Mouse (Mus musculus) embryonic fibroblast, embryonic 13.5 days (primary cell): ENCODE measurements at regions not wholly inside any gene's neighbourhood (a gene's known extent, or its start where the extent isn't known, plus 50 kb on each side); places are given as distances from the start of the nearest gene placed in this dataset.

ENCODE experiments used
- H3K27ac ChIP-seq: 2 replicates; pipeline ENCODE4 v1.5.1; 2012; ENCODE audit warnings: low read length, control low read depth, inconsistent platforms; ENCODE audit not compliant: insufficient read depth
- H3K4me1 ChIP-seq: 2 replicates; pipeline ENCODE4 v1.6.1; 2011; ENCODE audit warnings: low read length; ENCODE audit not compliant: control insufficient read depth, insufficient read depth
- H3K4me3 ChIP-seq: 2 replicates; pipeline ENCODE4 v1.5.1; 2011; ENCODE audit warnings: mild to moderate bottlenecking, control low read depth, low read length; ENCODE audit not compliant: insufficient read depth
- CTCF ChIP-seq: IDR thresholded peaks from 2 replicates; pipeline ENCODE4 v1.5.1; 2011; ENCODE audit warnings: mild to moderate bottlenecking, control low read depth, low read length, moderate library complexity, borderline replicate concordance; ENCODE audit not compliant: insufficient read depth
- POLR2A ChIP-seq: IDR thresholded peaks from 2 replicates; pipeline ENCODE4 v1.6.1; 2011; ENCODE audit warnings: low read depth, mild to moderate bottlenecking, control low read depth, low read length, moderate library complexity

DNA sequence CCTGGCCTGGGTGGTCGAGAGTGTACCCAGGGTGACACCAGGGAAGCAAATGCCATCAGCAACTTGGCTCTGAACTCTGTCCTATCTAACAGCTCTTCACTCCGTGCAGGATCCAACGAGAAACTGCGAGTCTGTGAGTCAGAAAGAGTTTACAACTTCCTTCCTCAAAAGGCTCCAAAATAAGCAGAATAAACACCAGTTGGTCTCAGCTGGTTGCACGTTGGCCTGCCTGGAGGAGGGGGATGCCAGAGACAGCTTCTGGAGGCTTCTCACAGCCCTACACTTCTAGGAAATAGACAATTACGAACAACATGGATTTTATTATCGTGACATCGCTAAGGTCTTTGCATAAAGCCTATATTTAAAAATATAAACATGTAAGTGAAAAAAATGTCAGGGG lies 133.4 kb upstream of the Pkdcc start:
- no peak overlapping the region for H3K4me3 ChIP-seq
- no peak for TF ChIP-seq POLR2A
- TF ChIP-seq CTCF, result no peak
- H3K4me1 ChIP-seq, result peaks cover 11% of the 10 kb centered on the region
- no peak overlapping the region for H3K27ac ChIP-seq

DNA sequence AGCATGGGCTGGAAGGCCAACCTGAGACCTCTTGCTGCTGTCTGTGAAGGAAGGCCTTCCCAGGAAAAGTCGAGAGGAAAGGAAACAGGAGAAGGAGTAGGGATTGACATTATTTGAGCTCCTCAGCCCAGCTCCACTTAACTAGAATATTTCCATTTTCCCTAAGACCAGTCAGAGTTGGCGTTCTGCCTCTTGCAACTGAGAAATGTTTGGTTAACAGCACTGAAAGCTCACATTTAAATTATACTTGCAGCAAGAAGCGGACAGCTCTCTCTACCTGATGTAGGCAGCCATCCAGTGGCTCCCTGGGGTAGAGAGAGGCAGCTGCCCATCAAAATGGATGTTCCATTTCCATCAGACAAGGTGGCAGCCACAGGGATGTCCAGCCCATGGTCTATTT lies 131.6 kb upstream of the Pkdcc start:
- TF ChIP-seq CTCF (no peak), POLR2A (no peak)
- Histone ChIP-seq H3K4me3 (no peak overlapping the region), H3K27ac (no peak overlapping the region), H3K4me1 (peaks cover 8% of the 10 kb centered on the region)

DNA sequence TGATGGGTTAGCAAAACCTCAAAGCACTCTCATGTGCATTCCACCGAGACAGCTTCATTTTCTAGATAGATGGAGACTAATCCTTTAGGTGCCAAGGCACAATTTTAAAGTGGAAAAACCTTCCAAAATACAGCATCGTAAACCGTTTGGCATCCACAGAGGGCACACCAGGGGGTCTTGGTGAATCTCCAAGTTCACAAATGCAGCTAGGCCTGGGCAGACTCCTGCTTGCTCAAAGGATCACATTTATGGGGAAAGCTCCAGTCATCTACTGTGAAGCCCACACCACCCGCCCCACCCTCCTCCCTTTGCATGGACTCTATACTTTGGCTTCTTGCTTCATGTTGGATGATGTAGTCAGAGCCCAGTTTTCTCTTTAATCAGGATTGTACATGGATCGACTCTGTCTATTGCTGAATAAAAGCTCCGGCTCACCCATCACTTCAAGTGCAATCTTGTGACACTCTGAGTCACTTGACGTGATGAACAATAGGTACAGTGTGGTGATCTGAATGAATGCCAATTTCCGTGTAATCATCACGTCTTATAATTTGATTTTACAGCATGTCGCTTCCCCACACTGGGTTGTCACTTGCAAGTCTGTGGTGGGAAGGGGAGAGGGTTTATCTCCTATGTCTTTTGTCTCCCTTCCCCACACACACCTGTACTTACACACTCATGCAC lies 129.2 kb upstream of the Pkdcc start:
- TF ChIP-seq CTCF (no peak), POLR2A (no peak)
- no peak overlapping the region for H3K27ac ChIP-seq
- no peak overlapping the region for H3K4me3 ChIP-seq

DNA sequence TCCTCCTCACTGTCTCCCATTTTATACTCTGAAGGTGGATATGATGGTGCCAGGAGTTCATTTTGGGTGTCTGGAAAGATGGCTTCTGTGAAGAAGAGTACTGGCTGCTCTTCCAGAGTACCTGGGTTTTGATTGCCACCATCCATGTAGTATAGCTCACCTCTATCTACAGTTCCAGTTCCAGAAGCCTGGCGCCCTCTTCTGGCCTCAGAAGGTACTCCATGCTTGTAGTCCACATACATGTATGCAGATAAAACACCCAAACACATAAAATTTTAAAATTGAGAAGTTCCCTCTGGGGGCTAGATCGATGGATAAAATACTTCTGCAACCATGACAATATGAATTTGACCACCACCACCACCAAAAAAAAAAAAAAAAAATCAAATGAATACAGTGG lies 128.4 kb upstream of the Pkdcc start:
- no peak overlapping the region for H3K27ac ChIP-seq
- no peak for TF ChIP-seq CTCF
- no peak for TF ChIP-seq POLR2A
- no peak overlapping the region for H3K4me3 ChIP-seq
- H3K4me1 ChIP-seq, result peaks cover 1% of the 10 kb centered on the region; the same call in 1 of the 2 replicates

More for the DNA sequence above, 129.2 kb upstream of the Pkdcc start:
- peaks cover 3% of the 10 kb centered on the region; the same call in 1 of the 2 replicates for H3K4me1 ChIP-seq

DNA sequence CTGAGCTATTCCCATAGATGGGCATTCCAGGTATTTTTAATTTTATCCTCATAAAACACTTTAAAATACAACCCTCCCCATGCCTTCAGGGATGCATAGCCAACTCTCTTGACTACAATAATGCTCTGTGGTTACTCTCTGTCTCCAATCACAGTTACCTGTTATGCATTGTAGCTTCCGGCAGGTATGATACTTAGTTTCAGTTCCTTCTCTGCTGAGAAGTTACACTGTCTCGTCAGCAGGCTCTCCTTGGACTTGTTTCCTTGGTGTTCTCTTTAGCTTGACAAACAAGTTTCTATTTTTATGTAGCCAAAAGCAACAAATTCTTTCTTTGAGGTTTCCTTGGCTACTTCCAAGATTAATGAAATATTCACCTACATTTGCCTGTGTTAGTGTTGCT lies 126.6 kb upstream of the Pkdcc start:
- Histone ChIP-seq H3K4me3 (no peak overlapping the region), H3K4me1 (no peaks in the 10 kb centered on the region; the same call in 1 of the 2 replicates), H3K27ac (no peak overlapping the region)
- TF ChIP-seq CTCF, result no peak
- no peak for TF ChIP-seq POLR2A

DNA sequence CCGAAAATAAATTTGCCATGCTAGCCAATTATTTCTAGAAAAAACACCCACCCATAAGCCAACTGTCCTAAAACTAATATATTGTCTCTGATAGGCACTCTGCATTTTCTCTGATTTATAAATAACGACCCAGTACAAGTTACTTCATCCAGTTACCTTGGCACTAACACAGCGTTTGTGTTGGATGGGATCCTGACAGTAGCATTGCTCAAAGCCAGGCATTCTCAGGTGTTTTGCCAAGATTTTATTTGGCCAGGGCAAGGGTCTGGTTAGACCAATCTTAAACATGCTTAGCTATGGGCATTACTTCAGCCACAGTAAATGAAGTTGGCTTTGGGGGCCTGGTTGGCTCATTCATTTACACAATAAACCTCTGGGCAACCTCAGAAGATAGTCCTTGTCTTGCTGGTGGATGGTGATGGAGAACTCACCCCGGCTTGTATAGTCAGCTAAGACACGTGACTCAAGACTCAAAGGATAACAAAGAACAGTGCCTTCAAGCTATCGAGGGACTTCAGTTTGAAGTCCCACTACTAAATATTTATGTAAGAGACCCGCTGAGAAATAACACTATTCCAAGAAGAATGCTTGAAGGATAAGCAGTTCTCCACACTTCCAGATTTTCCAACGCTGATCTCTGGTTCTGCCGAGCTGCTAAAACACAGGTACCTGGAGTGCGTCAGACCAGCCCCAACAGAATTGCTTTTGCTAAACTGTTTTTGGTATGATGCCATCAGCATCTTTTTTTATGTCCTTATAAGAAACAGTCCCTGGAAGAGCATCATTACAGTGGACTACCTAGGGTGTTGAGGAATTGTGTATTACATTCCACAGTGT lies 125.0 kb upstream of the Pkdcc start:
- Histone ChIP-seq H3K4me3 (no peak overlapping the region), H3K4me1 (no peaks in the 10 kb centered on the region; the same call in 1 of the 2 replicates), H3K27ac (no peak overlapping the region)
- TF ChIP-seq CTCF (no peak), POLR2A (no peak)

DNA sequence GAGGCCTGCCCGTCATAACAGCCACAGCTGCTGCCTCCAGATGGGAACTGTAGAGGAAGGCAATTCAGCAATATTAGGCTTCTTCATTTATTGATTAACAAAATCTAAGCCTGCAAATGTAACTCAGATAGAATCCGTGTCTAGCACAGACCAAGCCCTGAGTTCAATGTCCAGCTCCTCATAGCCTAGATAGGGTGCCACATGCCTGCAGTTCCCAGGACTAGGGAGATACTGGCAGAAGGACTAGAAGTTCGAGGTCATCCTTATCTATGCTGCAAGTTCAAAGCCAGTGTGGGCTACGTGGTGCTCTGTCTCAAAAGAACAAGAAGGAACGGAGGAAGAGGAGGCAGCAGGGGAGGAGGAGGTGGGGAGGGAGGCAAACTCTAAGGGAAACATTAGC lies 121.2 kb upstream of the Pkdcc start:
- H3K27ac ChIP-seq, result no peak overlapping the region
- H3K4me3 ChIP-seq, result no peak overlapping the region
- H3K4me1 ChIP-seq, result peaks cover 8% of the 10 kb centered on the region; the same call in 1 of the 2 replicates
- TF ChIP-seq POLR2A (no peak), CTCF (no peak)

DNA sequence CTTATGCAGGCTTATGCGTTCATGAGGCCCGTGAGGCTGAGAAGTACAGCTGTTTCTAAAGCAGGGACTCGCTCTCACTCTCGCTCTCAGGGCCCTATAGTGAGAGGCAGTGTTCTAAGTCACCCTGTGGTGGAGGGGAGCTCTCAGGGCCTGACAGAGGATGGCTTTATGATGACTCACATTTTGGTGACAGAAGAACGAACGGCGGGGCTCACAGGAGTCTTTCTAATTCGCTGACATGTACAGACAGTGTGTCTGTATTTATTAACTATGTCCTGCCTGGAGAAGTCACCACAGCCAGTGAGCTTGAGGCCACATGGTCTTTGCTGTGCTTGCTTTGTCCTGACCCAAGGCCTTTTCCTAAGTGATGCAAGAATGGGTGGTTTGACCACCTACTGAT lies 118.6 kb upstream of the Pkdcc start:
- Histone ChIP-seq H3K4me3 (no peak overlapping the region), H3K27ac (no peak overlapping the region), H3K4me1 (peaks cover 8% of the 10 kb centered on the region; the same call in 1 of the 2 replicates)
- TF ChIP-seq CTCF (no peak), POLR2A (no peak)

DNA sequence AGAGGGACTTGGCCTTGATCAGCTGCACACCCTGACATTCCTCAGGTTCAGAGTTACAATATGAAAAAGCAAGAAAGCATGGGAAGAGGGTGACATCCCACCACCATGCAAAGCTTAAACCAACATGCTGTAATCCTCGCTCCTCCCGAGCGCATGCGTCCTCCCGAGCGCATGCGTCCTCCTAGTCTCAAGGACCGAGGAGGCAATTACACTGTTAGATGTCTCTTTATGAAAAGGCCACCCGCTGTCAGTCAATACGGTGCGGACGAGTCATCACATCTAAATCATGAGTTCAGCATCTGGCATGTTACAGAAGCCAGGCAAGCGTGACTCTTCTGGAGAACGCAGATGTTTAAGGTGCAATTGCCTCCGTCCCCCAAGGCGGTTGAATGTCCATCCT lies 117.1 kb upstream of the Pkdcc start:
- TF ChIP-seq POLR2A (no peak), CTCF (no peak)
- Histone ChIP-seq H3K4me1 (peaks cover 8% of the 10 kb centered on the region; the same call in 1 of the 2 replicates), H3K27ac (no peak overlapping the region), H3K4me3 (no peak overlapping the region)

DNA sequence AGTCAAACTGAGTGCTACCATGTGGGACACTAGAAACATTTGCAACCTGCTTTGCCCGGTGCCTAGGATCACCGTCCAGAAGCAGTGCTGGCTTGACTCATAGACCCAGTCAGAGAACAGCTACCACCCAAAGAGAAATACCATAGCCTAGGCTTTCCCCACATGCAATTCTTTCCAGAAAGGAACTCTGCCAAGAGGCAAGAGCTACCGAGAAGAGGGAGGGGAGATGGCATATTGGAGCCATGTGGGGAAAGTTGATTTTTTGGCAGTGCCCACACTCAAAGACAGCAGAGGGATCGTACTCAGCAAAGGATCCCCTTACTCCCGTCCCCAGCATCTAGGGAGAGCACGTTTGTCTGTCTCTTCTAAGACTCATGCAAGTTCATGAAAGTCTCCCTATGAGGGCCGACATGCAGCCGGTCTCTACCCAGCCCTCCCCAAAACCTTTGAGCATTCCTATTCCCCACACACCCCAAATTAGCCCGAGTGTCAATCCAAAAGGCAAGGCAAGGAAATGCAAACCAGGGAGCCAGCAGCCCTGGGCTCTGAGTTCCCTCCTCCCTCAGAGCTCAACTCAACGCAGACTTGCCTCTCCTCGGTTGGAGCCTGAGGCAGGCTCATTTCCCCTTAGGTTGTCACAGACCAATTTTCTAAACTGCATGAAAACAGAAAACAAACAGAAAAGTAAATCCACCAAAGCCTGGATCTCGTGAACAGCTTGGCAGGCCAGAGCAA lies 116.2 kb upstream of the Pkdcc start:
- TF ChIP-seq CTCF, result no peak
- TF ChIP-seq POLR2A, result no peak
- Histone ChIP-seq H3K4me3 (no peak overlapping the region), H3K27ac (no peak overlapping the region; the same call in 1 of the 2 replicates)

More for the DNA sequence above, 116.2 kb upstream of the Pkdcc start:
- peaks cover 8% of the 10 kb centered on the region; the same call in 1 of the 2 replicates for H3K4me1 ChIP-seq
